Mouse (Mus musculus) forebrain, embryonic 11.5 days (tissue): ENCODE measurements around the gene Usp46. TPM values are rescaled to one million over a fixed set of nuclear protein-coding genes. Genes with fewer than 3 reads are reported as not detected.

Source experiments
- ATAC-seq: fragments of 200-750 bp; cut with Nextera tagmentation; replicated peaks from 2 replicates; pipeline ENCODE4 v1.8.0; 2017; ENCODE audit warnings: moderate TSS enrichment; ENCODE audit not compliant: low FRiP score
- DNase-seq: peaks from one replicate; pipeline ENCODE4 v3.0.0-alpha.2; 2017; ENCODE audit warnings: low spot score
- H3K27ac ChIP-seq: fragments of 300-500 bp; sonication (generic); 2 replicates; pipeline ENCODE4 v1.5.1; 2014; ENCODE audit warnings: low read depth, low read length
- H3K27me3 ChIP-seq: fragments of 300-500 bp; sonication (generic); 2 replicates; pipeline ENCODE4 v1.6.1; 2014; ENCODE audit warnings: mild to moderate bottlenecking, low read length, mixed read lengths; ENCODE audit not compliant: control insufficient read depth, insufficient read depth
- H3K36me3 ChIP-seq: fragments of 300-500 bp; sonication (generic); 2 replicates; pipeline ENCODE4 v1.6.1; 2014; ENCODE audit warnings: mild to moderate bottlenecking, low read length, moderate library complexity, mixed read lengths; ENCODE audit not compliant: control insufficient read depth, insufficient read depth
- H3K4me1 ChIP-seq: fragments of 300-500 bp; sonication (generic); replicated peaks from 2 replicates; pipeline ENCODE4 v1.6.1; 2014; ENCODE audit warnings: low read length, mixed read lengths; ENCODE audit not compliant: control insufficient read depth, insufficient read depth
- H3K4me2 ChIP-seq: fragments of 300-500 bp; sonication (generic); 2 replicates; pipeline ENCODE4 v1.6.1; 2014; ENCODE audit warnings: low read depth, mild to moderate bottlenecking, low read length, moderate library complexity, mixed read lengths; ENCODE audit not compliant: severe bottlenecking
- H3K4me3 ChIP-seq: fragments of 300-500 bp; sonication (generic); 2 replicates; pipeline ENCODE4 v1.5.1; 2014; ENCODE audit warnings: low read depth, low read length
- H3K9ac ChIP-seq: fragments of 300-500 bp; sonication (generic); 2 replicates; pipeline ENCODE4 v1.6.1; 2014; ENCODE audit warnings: low read length
- H3K9me3 ChIP-seq: fragments of 300-500 bp; sonication (generic); 2 replicates; pipeline ENCODE4 v1.6.1; 2016; ENCODE audit warnings: low read length, mixed read lengths; ENCODE audit not compliant: control insufficient read depth
- WGBS: fragments of 180-500 bp; shearing (Covaris S2); extraction: QIAGEN DNeasy Blood & Tissue Kit; methylation state at CpG from one replicate; pipeline ENCODE4 v1.1.7; 2014; 5-methylcytosine and 5-hydroxymethylcytosine counted together
- polyA plus RNA-seq: library from polyadenylated mRNA; unstranded; fragments of >200 nt; fragmentation: Nextera tagmentation; extraction: Ambion mirVana; gene quantifications from 2 replicates; pipeline ENCODE4 v1.2.1, GENCODE M21; 2014

The Usp46 gene
- polyA plus RNA-seq, 1 experiment from 2014 or later = 36.2 TPM

GRCm38 (mm10) chr5:74064844-74065243, 3.4 kb downstream of the Usp46 start:
- 91% methylated on average over 7 of the region's 7 CpGs for WGBS
- no peaks in the 10 kb centered on the region for H3K36me3 ChIP-seq
- no peak overlapping the region for H3K27ac ChIP-seq
- no peak for ATAC-seq
- H3K27me3 ChIP-seq = no peaks in the 10 kb centered on the region
- H3K4me2 ChIP-seq = no peak overlapping the region
- H3K4me1 ChIP-seq = peaks cover 8% of the 10 kb centered on the region
- no peaks in the 10 kb centered on the region for H3K9me3 ChIP-seq
- no peak overlapping the region for H3K9ac ChIP-seq
- H3K4me3 ChIP-seq = no peak overlapping the region
- DNase-seq = no peak

- no peak overlapping the region for H3K4me3 ChIP-seq
- H3K9ac ChIP-seq = no peak overlapping the region
- H3K4me1 ChIP-seq = peaks cover 8% of the 10 kb centered on the region
- no peak overlapping the region for H3K27ac ChIP-seq
- no peak for ATAC-seq
- no peaks in the 10 kb centered on the region for H3K27me3 ChIP-seq
- WGBS = 94% methylated on average over 5 of the region's 5 CpGs
- no peaks in the 10 kb centered on the region for H3K9me3 ChIP-seq
- DNase-seq = no peak
- no peaks in the 10 kb centered on the region for H3K36me3 ChIP-seq
- no peak overlapping the region for H3K4me2 ChIP-seq
Observed at GRCm38 (mm10) chr5:74063226-74063747, 4.9 kb downstream of the Usp46 start.

- ATAC-seq (no peak), DNase-seq (no peak)
- Histone ChIP-seq H3K4me1 (peaks cover 6% of the 10 kb centered on the region), H3K27me3 (no peaks in the 10 kb centered on the region), H3K4me3 (no peak overlapping the region), H3K36me3 (no peaks in the 10 kb centered on the region), H3K9me3 (no peaks in the 10 kb centered on the region), H3K27ac (no peak overlapping the region), H3K4me2 (no peak overlapping the region), H3K9ac (no peak overlapping the region)
- 92% methylated on average over 6 of the region's 7 CpGs for WGBS
Observed at GRCm38 (mm10) chr5:74062266-74062665, 6.0 kb downstream of the Usp46 start.

- WGBS = 89% methylated on average over 18 of the region's 18 CpGs
- Histone ChIP-seq H3K9me3 (no peaks in the 10 kb centered on the region), H3K4me2 (no peak overlapping the region), H3K4me1 (peaks cover under 1% of the 10 kb centered on the region), H3K36me3 (no peaks in the 10 kb centered on the region), H3K27ac (no peak overlapping the region), H3K4me3 (no peak overlapping the region), H3K9ac (no peak overlapping the region), H3K27me3 (no peaks in the 10 kb centered on the region)
- DNase-seq (no peak), ATAC-seq (no peak)
Observed at GRCm38 (mm10) chr5:74061408-74062047, 6.7 kb downstream of the Usp46 start.

- H3K27ac ChIP-seq = no peak overlapping the region
- WGBS = 93% methylated on average over 15 of the region's 15 CpGs
- no peaks in the 10 kb centered on the region for H3K9me3 ChIP-seq
- H3K4me3 ChIP-seq = no peak overlapping the region
- no peak overlapping the region for H3K9ac ChIP-seq
- DNase-seq = no peak
- no peak for ATAC-seq
- H3K27me3 ChIP-seq = no peaks in the 10 kb centered on the region
- H3K4me2 ChIP-seq = no peak overlapping the region
- no peaks in the 10 kb centered on the region for H3K36me3 ChIP-seq
- H3K4me1 ChIP-seq = no peaks in the 10 kb centered on the region
Observed at GRCm38 (mm10) chr5:74052171-74052909, 15.9 kb downstream of the Usp46 start.

- 94% methylated on average over 23 of the region's 23 CpGs for WGBS
- H3K9ac ChIP-seq = no peak overlapping the region
- H3K27me3 ChIP-seq = no peaks in the 10 kb centered on the region
- no peak overlapping the region for H3K4me2 ChIP-seq
- H3K9me3 ChIP-seq = no peaks in the 10 kb centered on the region
- no peak overlapping the region for H3K4me3 ChIP-seq
- ATAC-seq (no peak), DNase-seq (no peak)
- H3K4me1 ChIP-seq = no peaks in the 10 kb centered on the region
- H3K36me3 ChIP-seq = no peaks in the 10 kb centered on the region
- H3K27ac ChIP-seq = no peak overlapping the region
Observed at GRCm38 (mm10) chr5:74051394-74052170, 16.6 kb downstream of the Usp46 start.

GRCm38 (mm10) chr5:74050903-74051302, 17.3 kb downstream of the Usp46 start:
- DNase-seq (no peak), ATAC-seq (no peak)
- no peak overlapping the region for H3K4me2 ChIP-seq
- H3K9me3 ChIP-seq = no peaks in the 10 kb centered on the region
- no peaks in the 10 kb centered on the region for H3K4me1 ChIP-seq
- no peaks in the 10 kb centered on the region for H3K36me3 ChIP-seq
- no peak overlapping the region for H3K27ac ChIP-seq
- no peak overlapping the region for H3K4me3 ChIP-seq
- H3K27me3 ChIP-seq = no peaks in the 10 kb centered on the region
- 94% methylated on average over 2 of the region's 2 CpGs for WGBS
- no peak overlapping the region for H3K9ac ChIP-seq

- 94% methylated on average over 16 of the region's 16 CpGs for WGBS
- DNase-seq = no peak
- H3K4me1 ChIP-seq = 0 out of 2 replicates have a peak, but pooled peaks cover 4% of the 10 kb centered on the region
- H3K27me3 ChIP-seq = no peaks in the 10 kb centered on the region
- H3K36me3 ChIP-seq = no peaks in the 10 kb centered on the region
- no peak overlapping the region for H3K27ac ChIP-seq
- H3K4me2 ChIP-seq = no peak overlapping the region
- H3K9ac ChIP-seq = no peak overlapping the region
- no peak overlapping the region for H3K4me3 ChIP-seq
- ATAC-seq = no peak
- H3K9me3 ChIP-seq = no peaks in the 10 kb centered on the region
Observed at GRCm38 (mm10) chr5:74048846-74049495, 19.3 kb downstream of the Usp46 start.
